ENCODE assay signal across 9 mouse cellular contexts in the genomic region with DNA sequence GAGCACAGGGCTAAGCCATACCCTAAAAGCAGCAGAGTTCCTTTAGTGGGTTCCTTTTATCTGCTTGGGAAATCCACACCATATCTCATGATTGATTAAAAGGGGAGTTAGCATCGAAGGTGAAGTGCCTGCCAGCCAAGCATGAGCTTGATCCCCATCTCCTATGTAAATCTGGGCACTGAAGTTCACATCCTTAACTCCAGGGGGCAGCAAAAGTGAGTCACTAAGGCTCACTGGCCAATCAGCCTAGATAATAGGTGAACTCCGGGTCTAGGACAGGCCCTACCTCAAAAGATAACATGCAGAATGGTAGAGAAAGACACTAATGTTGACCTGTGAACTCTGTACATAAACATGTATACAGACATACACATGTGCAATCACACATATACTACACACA. TPM values are rescaled to one million over a fixed set of nuclear protein-coding genes. Genes with fewer than 3 reads are reported as not detected.
A peak's percentile ranks its signal among the peaks of the same experiment; 100 is the strongest.
DNase-seq lines count a peak whose midpoint lies in the region; ATAC-seq and TF ChIP-seq lines count a peak whose summit lies in the region.
"Had no signal": no experiment of that assay in that cellular context is flagged by ENCODE, and none has a peak within 500 bp of the region (broad histone marks: within the 10 kb centered on the region; RNA-seq: fewer than 3 reads in every experiment).

No protein-coding gene starts in this region.

- no peaks in the 10 kb centered on the region for H3K36me3 ChIP-seq in liver, adult 2 months (ENCODE audit: control insufficient read depth, insufficient read depth, low read length)
- no peaks in the 10 kb centered on the region for H3K36me3 ChIP-seq in liver, embryonic 11.5 days (ENCODE audit: control insufficient read depth, insufficient read depth, low read length)
- H3K36me3 ChIP-seq in embryonic facial prominence, embryonic 10.5 days (replicated peaks), result no peaks in the 10 kb centered on the region
- no peaks in the 10 kb centered on the region for H3K36me3 ChIP-seq in splenic B cell, adult 2 months (ENCODE audit: control insufficient read depth, insufficient read depth, low read length, poor library complexity, severe bottlenecking)
- no peaks in the 10 kb centered on the region for H3K36me3 ChIP-seq in forebrain, embryonic 13.5 days (ENCODE audit: poor library complexity, severe bottlenecking)
- H3K36me3 ChIP-seq: limb, embryonic 12.5 days had no signal

- no peak for TF ChIP-seq POLR2A in cerebellum, adult 2 months (IDR thresholded peaks at IDR 0.05; ENCODE audit: borderline replicate concordance, insufficient read depth, low read length)
- TF ChIP-seq POLR2A in liver, adult 2 months (IDR thresholded peaks at IDR 0.05; ENCODE audit: extremely low read depth, insufficient read depth, low read length), result no peak

- no peak overlapping the region for H3K27ac ChIP-seq in cerebellum, adult 2 months (ENCODE audit: insufficient read depth, low read length)
- H3K27ac ChIP-seq in liver, adult 2 months (replicated peaks; ENCODE audit: insufficient read depth, low read depth, low read length), result no peak overlapping the region
- no peak overlapping the region for H3K27ac ChIP-seq in liver, embryonic 11.5 days (ENCODE audit: low read depth, low read length)
- no peak overlapping the region for H3K27ac ChIP-seq in embryonic facial prominence, embryonic 10.5 days (replicated peaks)
- no peak overlapping the region for H3K27ac ChIP-seq in forebrain, embryonic 13.5 days
- H3K27ac ChIP-seq: limb, embryonic 12.5 days had no signal

- H3K9ac ChIP-seq in liver, adult 2 months (ENCODE audit: low read depth, low read length), result no peak overlapping the region
- H3K9ac ChIP-seq in liver, embryonic 11.5 days (ENCODE audit: low read depth, low read length), result no peak overlapping the region
- no peak overlapping the region for H3K9ac ChIP-seq in forebrain, embryonic 13.5 days
- H3K9ac ChIP-seq: limb, embryonic 12.5 days had no signal

- no peak for DNase-seq in cerebellum, adult 2 months
- no peak for DNase-seq in cerebellum, postnatal 36 days
- DNase-seq in liver, adult 2 months (ENCODE audit: extremely low read depth, low read depth, low spot score), result peak; percentile 61
- no peak for DNase-seq in liver, embryonic 11.5 days (ENCODE audit: low spot score)
- DNase-seq in embryonic facial prominence, embryonic 10.5 days (ENCODE audit: low spot score), result peak; percentile 15
- DNase-seq in splenic B cell, adult 2 months (ENCODE audit: low read depth, low spot score), result peak; percentile 11
- DNase-seq in ovary, postnatal 10 days (ENCODE audit: low spot score), result no peak

- no peak for ATAC-seq in liver, embryonic 11.5 days (replicated peaks; ENCODE audit: low FRiP score)
- ATAC-seq in forebrain, embryonic 13.5 days, result no peak

- no peak overlapping the region for H3K4me2 ChIP-seq in liver, embryonic 11.5 days
- no peak overlapping the region for H3K4me2 ChIP-seq in forebrain, embryonic 13.5 days
- H3K4me2 ChIP-seq: limb, embryonic 12.5 days had no signal

- no peaks in the 10 kb centered on the region for H3K4me1 ChIP-seq in cerebellum, adult 2 months (ENCODE audit: control insufficient read depth, insufficient read depth, low read length)
- H3K4me1 ChIP-seq in liver, adult 2 months (ENCODE audit: control insufficient read depth, insufficient read depth, low read length), result no peaks in the 10 kb centered on the region
- H3K4me1 ChIP-seq in liver, embryonic 11.5 days (replicated peaks; ENCODE audit: control insufficient read depth, insufficient read depth, low read length), result no peaks in the 10 kb centered on the region
- H3K4me1 ChIP-seq in embryonic facial prominence, embryonic 10.5 days, result no peaks in the 10 kb centered on the region
- H3K4me1 ChIP-seq in forebrain, embryonic 13.5 days, result no peaks in the 10 kb centered on the region
- H3K4me1 ChIP-seq: limb, embryonic 12.5 days had no signal

- no peak overlapping the region for H3K4me3 ChIP-seq in cerebellum, adult 2 months (replicated peaks; ENCODE audit: insufficient read depth, low read depth, low read length)
- H3K4me3 ChIP-seq in liver, adult 2 months (ENCODE audit: insufficient read depth, low read depth, low read length), result no peak overlapping the region
- no peak overlapping the region for H3K4me3 ChIP-seq in liver, embryonic 11.5 days (ENCODE audit: low read depth, low read length)
- H3K4me3 ChIP-seq in embryonic facial prominence, embryonic 10.5 days, result no peak overlapping the region
- no peak overlapping the region for H3K4me3 ChIP-seq in forebrain, embryonic 13.5 days
- H3K4me3 ChIP-seq: limb, embryonic 12.5 days had no signal

- peak; percentile 24; the same call in 1 of the 2 replicates for TF ChIP-seq CTCF in cerebellum, adult 2 months (IDR thresholded peaks at IDR 0.05; ENCODE audit: borderline replicate concordance, insufficient read depth, low read depth, low read length)
- TF ChIP-seq CTCF in liver, adult 2 months (IDR thresholded peaks at IDR 0.05; ENCODE audit: low read depth, low read length), result peak; percentile 65

- H3K9me3 ChIP-seq in liver, embryonic 11.5 days (ENCODE audit: control insufficient read depth, low read length), result no peaks in the 10 kb centered on the region
- H3K9me3 ChIP-seq in embryonic facial prominence, embryonic 10.5 days, result no peaks in the 10 kb centered on the region
- H3K9me3 ChIP-seq in forebrain, embryonic 13.5 days (replicated peaks), result no peaks in the 10 kb centered on the region
- H3K9me3 ChIP-seq: limb, embryonic 12.5 days had no signal

- no peaks in the 10 kb centered on the region for H3K79me2 ChIP-seq in liver, adult 2 months (ENCODE audit: control insufficient read depth, insufficient read depth, low read length)

- WGBS in cerebellum, adult 2 months, result 66% methylated on average over 2 of the region's 2 CpGs
- 25% methylated on average over 2 of the region's 2 CpGs for WGBS in liver, adult 2 months
- 52% methylated on average over 2 of the region's 2 CpGs for WGBS in liver, embryonic 11.5 days
- WGBS in embryonic facial prominence, embryonic 10.5 days, result 64% methylated on average over 2 of the region's 2 CpGs
- 58% methylated on average over 2 of the region's 2 CpGs for WGBS in forebrain, embryonic 13.5 days

- H3K27me3 ChIP-seq in cerebellum, adult 2 months (ENCODE audit: control insufficient read depth, insufficient read depth, low read length), result no peaks in the 10 kb centered on the region
- H3K27me3 ChIP-seq in liver, adult 2 months (ENCODE audit: control insufficient read depth, insufficient read depth, low read length), result no peaks in the 10 kb centered on the region
- H3K27me3 ChIP-seq in liver, embryonic 11.5 days (replicated peaks; ENCODE audit: control insufficient read depth, insufficient read depth, low read length), result no peaks in the 10 kb centered on the region
- no peaks in the 10 kb centered on the region for H3K27me3 ChIP-seq in embryonic facial prominence, embryonic 10.5 days (replicated peaks; ENCODE audit: low read depth, poor library complexity, severe bottlenecking)
- H3K27me3 ChIP-seq in splenic B cell, adult 2 months (ENCODE audit: control insufficient read depth, insufficient read depth, low read length, poor library complexity, severe bottlenecking), result no peaks in the 10 kb centered on the region
- no peaks in the 10 kb centered on the region for H3K27me3 ChIP-seq in forebrain, embryonic 13.5 days
- H3K27me3 ChIP-seq: limb, embryonic 12.5 days had no signal

RNA-seq across cellular contexts. Expression of gene Gatb, which starts 30.3 kb away (rescaled TPM):
- polyA plus RNA-seq in cerebellum, adult 2 months (2012; rRNA removed), result 14.9 and 16.1 TPM in 2 replicates
- 33.2 and 39.5 TPM in 2 replicates for total RNA-seq in liver, adult 2 months (2014; rRNA removed)
- 15.3 and 17.1 TPM in 2 replicates for polyA plus RNA-seq in liver, adult 2 months (2012; rRNA removed)
- 32.9 and 39.9 TPM in 2 replicates for polyA plus RNA-seq in liver, embryonic 11.5 days (2014; fragmentation: Nextera tagmentation; extraction: Ambion mirVana)
- polyA plus RNA-seq in embryonic facial prominence, embryonic 10.5 days (2016; fragmentation: Nextera tagmentation; extraction: Ambion mirVana), result 26.8 and 28.3 TPM in 2 replicates
- 20.4 and 23.0 TPM in 2 replicates for polyA plus RNA-seq in forebrain, embryonic 13.5 days (2015; fragmentation: Nextera tagmentation; extraction: Ambion mirVana)

Comparison
In these comparisons a context has a peak if more than half of its experiments do, and no peak if none do; other contexts are left out.
1. DNase-seq: peak in liver, adult 2 months (single experiment), embryonic facial prominence, embryonic 10.5 days (single experiment) and splenic B cell, adult 2 months (single experiment); none in cerebellum, adult 2 months (0 of 2), cerebellum, postnatal 36 days (0 of 2), liver, embryonic 11.5 days (single experiment) and ovary, postnatal 10 days (single experiment).